Mouse (Mus musculus) naive thymus-derived CD4-positive, alpha-beta T cell, adult 2 months (primary cell): ENCODE measurements around the gene Opn1sw.
"Not testable (repeated sequence)": the region's sequence is repeated elsewhere in the genome, so short reads cannot be mapped to it uniquely, and the experiment has no call there.

Experiments used
- DNase-seq: peaks from one replicate; pipeline ENCODE4 v3.0.0-alpha.2; 2011; ENCODE audit warnings: low read depth

The Opn1sw gene

DNA sequence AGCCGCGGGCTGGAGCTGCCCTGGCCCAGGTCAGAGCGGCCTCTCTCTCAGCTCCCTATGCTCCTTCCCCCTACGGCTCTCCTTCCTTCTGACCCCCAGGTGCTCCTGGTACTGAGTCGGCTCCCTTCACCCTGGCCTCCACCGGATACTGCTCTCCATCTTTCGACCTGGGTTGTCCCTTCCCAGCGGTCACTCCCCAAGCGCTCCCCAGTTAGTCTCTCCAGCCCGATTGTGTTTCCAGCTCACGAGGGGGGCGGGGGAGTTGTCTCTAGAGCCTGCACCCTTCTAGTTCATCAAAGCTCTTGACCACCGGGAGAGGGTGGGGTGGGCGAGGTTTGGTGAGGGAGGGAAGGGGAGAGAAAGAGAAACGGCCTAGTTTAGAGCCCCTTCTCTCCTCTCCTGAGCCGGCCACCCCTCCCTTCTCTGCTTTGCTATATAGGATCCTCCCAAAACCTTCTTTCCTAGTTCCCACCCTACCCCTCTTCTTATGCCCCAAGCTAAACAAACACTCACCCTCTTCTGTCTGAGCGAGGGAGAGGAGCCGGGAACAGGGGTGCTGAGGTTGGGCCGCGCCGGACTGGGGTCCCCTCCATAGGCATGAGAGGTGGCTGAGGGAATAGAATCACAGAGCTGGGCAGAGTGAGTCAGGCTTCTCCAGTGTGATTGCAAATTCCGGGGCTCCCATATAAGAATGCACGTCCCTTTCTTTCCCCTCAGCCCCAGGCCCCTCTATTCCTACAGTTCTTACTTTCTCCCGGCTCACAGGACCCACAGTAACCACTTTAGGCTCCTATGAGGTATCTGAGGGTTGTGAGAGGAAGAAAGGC lies 8.7 kb upstream of the Opn1sw start:
- no peak for DNase-seq

DNA sequence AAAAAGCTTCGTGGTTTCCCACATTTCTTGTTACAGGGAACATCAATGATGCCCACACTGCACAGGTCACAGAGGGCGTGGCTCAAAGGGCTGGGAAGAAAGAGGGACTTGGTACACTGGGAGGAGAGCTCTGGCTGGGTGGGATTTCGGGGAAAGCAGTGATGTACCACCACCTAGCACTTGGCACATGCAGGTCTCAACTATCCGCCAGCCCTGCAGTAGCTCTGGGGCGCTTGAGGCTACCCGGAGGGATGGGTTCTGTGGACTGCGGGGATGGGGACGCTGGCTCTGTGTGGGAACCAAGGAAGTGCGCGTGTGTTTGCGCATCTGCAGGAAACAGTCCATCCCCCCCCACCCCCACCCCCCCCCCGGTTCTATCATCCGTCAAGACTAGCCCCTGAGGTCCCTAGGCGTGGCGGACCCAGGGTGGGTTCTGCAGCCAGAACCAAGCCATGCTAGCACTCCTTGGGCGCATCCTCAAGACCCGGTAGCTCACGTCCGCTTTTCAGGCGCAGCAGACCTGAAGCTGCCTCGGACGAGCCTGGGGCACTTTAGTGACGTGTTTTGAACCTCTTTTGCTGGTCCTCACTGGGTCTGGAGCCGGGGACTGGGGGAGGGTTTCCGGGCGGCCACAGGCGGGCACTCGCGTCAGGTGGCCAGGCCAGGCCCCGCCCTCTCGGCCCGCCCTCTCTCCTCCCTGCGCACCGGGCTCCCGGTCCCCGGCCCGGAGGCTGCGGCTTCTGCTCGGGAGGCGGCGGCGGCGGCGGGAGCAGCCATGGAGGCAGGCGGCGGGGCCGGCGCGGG lies 7.8 kb upstream of the Opn1sw start, which contains the start of gene Ccdc136:
Ccdc136 (plus strand) TSS at position 400 of the 804 bp plus-strand sequence.
- peak; percentile 37 for DNase-seq

DNA sequence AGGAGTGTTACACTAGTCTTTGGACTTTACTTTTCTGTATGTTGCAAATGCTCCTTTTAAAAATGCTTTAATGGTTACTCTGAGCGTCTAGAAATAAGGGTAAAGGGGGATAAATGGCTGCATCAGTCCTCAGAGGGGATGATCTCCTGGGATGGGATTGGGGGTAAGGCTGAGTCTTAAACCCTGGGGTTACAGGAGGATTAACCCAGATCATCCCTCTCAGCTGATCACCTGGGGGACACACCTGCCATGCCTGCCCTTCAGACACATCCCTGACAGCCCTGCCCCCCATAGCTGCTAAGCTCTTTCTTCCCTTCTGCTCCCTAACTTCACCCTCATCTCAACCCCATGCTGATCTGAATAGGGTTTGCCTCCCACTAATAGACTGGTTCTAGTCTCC lies 6.0 kb upstream of the Opn1sw start:
- DNase-seq: no peak

DNA sequence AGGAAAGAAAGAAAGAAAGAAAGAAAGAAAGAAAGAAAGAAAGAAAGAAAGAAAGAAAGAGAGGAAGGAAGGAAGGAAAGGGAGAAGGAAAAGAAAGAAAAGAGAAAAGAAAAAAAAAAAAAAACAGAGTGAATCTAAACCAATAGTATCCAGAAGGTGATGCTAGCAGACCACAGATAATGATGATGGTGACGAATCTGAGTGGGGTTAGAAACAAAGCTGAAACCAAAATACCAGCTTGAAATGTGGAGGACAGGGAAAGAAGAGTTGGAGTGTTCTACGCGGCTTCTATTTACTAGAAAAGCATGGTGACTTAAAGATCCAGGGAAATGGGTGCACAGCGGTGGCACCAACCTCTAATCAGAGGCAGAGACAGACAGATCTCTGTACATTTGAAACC lies 3.5 kb upstream of the Opn1sw start:
- DNase-seq: no peak

DNA sequence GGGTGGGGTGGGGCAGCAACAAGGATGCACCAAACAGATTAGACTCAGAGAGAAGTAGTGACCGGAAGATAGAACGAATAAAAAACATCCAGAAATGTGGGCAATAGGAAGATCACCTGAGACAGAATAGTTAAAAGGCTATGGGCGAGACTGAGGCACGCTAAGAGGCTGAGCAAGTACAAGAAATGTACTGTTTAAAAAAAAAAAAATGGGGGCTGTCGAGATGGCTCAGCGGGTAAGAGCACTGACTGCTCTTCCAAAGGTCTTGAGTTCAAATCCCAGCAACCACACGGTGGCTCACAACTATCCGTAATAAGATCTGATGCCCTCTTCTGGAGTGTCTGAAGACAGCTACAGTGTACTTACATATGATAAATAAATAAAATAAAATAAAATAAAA lies 3.0 kb upstream of the Opn1sw start:
- DNase-seq: not testable (repeated sequence)

DNA sequence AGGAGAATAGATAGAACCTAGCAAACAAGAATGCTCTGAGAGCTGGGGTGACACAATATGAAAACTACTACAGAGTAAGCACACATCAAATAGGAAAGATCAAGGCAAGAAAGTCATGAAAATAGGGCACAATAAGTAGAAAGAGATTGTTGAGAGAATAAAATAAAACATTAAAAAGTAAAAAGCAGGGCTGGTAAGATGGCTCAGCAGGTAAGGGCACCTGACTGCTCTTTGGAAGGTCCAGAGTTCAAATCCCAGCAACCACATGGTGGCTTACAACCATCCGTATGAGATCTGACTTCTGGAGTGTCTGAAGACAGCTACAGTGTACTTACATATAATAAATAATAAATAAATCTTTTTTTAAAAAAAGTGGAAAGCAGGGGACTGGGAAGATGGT lies 2.2 kb upstream of the Opn1sw start:
- DNase-seq: not testable (repeated sequence)

DNA sequence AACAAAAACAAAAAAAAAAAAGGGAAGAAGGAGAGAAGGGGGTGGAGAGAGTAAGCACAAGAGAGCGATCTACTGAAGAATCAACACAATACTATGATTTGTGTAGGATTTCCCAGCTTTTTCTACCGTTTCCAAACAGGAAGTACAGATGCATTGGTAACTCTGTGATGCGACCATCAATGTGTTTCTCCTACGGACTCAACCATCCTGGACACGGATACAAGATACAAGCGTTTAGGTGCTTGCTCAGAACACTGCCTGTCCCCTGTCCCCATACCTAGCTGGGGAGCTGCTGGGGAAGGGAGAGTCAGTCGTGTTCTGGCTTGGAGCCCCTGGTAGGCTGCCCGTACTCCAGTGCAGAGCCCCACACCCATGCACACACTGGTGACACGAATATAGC lies 1.2 kb upstream of the Opn1sw start:
- no peak for DNase-seq

DNA sequence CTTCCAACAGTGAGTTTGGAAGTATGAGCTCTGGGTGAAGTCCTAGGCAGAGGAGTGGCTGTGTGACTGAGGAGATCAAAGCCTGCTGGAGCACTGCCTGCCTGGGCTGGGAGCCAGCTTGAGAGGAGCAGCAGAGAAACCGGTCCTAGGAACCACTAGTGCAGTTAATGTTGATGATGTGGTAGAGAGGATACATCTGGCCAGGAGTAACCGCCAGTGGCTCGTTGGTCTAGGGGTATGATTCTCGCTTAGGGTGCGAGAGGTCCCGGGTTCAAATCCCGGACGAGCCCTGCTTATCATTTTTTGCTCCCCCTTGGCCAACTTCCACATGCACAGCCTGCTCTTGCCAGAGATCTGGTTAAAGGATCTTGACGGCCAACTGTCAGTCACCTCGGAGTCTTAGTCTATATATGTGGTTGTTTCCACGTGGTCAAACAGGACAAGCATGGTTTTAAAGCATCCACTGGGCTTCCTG lies 375 bp upstream of the Opn1sw start:
- no peak for DNase-seq

DNA sequence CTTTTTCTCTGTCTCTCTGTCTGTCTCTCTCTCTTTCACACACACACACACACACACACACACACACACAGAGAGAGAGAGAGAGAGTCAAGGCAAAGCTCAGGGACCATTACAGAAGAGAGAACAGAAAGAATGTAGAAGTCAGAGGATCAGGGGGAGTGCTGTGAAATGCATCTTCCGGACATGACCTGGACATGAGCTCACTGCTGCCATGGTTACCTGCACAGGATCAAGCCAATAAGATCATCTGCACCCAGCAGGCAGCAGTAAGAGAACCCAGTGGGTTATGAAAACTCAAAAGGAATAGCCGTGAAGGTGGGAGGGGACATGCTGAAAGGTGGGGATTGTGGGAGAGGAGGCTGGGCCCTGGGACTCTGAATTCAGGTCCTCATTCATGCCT lies 5.8 kb downstream of the Opn1sw start:
- no peak for DNase-seq

DNA sequence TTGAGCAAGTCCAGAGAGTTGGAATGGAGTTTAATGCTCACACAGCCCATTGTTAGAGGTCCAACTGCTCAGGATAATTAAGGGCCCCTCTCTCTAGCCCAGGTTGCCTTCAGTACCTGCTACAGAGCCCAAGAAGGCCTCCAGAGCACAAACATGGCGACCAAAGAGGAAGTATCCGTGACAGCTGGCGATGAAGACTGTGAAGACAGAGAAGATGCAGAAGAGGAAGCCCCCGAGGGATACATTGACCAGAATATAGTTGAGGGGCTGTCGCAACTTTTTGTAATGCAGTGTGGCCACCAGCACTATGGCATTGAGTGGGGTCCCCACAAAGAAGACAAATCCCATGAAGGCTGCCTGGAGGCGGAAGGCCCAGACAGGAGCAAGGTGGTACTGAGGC lies 8.3 kb downstream of the Opn1sw start:
- DNase-seq: no peak

DNA sequence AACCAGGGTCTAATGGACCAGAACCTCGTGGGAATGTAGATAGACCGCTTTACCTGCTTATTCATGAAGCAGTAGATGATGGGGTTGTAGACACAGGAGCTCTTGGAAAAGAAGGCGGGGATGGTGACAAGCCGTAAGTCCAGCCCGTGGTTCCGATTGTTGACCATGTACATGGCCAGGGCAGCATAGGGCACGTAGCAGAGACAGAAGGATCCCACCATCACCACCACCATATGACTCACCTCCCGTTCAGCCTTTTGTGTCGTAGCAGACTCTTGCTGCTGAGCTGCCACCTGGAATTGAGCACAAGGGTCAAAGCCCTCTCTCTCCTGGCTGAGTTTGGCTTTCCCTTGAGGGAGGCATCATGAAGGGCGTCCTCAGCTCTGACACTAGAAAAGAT lies 9.6 kb downstream of the Opn1sw start:
- no peak for DNase-seq

DNA sequence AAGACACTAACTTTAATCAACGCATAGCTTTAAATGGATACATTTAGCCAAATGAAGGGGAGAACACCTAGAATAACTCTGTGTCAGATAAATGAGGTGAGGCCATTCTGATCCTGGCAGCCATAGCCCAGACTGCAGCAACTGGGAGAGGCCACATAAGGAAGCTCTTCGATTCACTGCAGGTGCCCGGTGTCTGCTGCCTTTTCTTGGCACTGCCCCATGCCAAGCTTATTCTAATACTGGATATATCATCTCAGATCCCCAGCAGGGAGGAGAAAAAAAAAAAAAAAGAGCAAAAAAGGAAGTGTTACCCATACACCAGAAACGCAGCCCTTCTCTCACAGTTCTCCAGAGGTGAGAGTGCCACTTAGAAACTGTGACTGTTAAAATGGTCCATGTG lies 10.9 kb downstream of the Opn1sw start:
- no peak for DNase-seq

DNA sequence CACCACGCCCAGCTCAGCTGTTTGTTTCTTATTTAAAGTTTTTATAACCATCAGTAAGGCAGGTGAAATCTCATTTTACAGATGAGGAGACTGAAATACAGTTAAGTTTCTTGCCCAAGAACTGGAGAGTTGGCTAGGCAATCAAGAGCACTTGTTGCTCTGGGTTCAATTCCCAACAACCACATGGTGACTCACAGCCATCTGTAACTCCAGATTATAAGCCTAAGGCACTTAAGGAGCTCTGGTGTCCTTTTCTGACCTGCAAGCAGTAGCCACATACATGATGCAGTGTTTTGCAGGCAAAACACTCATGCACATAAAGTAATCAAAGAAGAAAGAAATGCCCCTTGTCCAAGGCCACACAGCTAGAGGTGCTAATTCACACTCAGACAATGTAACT lies 23.0 kb downstream of the Opn1sw start:
- no peak for DNase-seq

DNA sequence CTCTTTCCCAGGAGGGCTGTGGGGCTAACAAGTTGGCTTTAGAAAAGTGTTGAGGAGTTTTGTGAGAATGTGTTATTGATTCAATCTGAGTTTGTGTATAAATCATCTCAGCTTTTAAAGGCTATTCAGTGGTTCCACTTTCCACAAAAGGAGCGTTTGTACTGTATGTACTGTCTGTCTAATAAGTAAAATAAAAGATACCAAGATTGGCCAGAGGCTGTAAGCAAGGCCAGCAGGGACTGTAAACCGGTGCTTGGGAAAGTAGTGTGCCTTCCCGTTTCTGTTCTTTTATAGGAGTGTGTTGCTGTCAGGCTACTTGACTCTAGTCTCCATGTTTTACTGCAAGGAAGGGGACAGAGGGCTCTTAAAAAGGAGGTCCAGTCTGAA lies 25.1 kb downstream of the Opn1sw start:
- DNase-seq: no peak

DNA sequence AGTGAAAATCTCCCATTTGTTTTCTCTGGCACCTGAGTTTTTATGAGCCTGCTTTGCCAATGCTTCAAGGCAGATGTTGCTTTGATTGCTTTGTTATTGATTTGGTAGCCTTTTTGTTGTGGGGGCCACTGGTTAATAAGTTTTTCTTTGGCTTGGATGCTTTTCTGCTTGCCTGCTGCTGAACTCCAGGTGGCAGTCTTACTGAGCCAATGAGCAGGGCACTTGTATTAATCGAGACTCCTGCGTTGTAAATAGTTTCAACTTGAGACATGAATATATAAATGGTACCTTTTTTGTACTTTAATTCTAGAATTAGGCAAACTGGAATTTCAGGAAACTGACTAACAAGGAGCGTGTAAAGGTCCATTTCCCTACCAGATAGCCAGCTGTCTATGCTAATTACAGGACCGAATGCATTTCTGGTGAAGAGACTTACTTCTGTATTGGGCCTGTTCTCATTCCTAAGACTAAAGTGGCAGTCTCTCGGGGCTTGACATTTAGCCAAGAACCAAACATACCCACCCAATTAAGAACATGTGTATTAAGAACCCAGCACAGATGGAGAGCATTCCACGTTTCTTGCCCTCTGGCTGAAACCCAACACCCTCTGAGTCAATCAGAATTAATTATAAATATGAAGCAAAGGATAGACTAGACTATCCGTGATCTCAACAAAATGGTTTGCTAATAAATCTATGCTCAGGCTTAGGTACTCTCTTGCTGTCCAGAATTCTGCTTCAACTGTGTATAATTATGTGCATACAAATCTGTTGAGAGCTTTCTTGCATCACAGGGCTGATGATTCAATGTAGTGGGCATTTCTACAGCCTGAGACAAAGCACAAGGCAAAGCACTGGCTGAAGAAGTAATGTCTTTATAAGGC lies 25.8 kb downstream of the Opn1sw start:
- DNase-seq: no peak

DNA sequence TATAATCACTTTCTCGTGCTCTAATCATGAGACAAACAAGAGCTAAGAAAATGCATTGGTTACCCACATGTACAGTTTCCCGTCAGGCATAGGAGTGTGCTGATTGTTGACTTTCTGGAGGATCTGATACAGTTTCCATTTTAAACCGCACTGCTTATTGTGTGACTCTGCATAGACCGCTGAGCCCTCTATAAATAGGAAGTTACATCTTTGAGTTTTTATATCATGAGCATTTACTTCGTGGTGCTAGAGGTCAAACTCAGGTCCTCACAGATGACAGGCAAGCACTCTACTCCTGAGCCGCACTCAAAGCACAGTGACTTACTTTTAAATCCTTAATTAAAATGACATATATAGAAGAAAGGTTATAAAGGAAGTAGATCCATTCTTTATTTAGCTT lies 28.1 kb downstream of the Opn1sw start:
- DNase-seq: no peak

DNA sequence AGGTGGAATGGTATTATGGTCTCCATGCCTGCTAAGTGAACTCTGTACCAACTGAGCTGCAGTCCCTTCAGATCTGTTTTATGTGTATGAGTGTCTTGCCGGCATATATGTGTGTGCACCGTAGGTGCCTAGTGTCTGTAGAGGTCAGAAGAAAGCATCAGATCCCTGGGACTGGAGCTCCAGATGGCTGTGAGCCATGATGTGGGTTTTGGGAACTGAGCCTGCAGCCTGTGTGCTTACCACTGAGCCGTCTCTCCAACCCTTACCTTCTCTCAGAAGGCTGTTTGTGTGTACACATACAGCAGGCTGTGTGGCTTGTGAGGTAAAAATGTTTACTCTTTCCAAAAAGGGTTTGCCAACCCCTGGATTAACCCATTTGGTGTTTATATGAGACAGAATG lies 28.9 kb downstream of the Opn1sw start:
- DNase-seq: no peak

DNA sequence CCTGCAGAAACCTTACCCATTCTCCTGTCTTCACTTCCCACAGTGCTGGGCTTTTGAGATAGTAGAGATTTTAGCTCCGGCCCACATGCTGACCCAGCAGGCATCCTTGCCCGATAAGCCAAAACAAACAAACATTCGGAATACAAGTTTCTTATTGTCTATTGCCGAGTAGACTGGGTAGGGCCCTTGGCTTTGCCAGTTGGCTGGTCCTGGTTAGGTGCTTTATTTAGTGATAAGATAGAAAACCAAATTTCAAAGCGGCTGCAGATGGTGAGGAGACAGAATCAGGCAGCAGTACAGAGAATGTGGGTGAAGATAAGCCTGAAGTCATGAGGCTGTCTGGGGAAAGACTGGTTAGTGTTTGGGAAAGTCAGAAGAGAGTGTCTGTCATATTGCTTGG lies 35.5 kb downstream of the Opn1sw start:
- no peak for DNase-seq

DNA sequence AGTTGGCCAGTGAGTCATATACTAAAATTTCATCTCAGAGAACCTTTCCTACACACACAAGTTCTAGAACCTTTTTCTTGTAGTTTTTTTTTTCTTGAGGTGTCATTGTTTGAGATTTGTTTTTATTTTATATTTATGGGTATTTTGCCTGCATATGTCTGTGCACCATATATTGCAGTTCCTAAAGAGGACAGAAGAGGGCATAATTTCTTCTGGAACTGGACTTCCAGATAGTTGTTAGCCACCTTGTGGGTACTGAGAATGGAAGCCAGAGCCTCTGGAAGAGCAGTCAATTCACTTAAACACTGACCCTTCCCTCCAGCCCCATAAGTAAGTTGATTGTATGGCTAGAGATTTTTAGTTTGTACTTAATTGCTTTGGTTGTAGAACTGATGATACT lies 36.7 kb downstream of the Opn1sw start:
- DNase-seq: peak; percentile 67

DNA sequence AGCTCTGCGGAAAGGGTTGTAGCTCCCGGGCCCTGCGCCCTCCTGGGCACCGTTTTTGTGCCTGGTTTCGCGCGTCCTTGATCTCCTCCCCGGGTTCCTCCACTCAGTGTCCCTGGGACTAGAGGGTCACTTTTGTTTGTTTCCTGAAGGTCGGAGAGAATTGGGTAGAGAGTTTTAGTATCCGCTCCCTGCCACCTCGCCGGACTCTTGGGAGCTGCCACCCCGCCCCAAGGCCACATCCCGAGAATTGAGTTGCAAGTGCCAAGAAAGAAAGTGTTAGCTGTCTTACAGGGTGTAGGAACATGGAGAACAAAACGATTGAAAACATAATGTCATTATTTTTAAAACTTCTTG lies 39.9 kb downstream of the Opn1sw start:
- DNase-seq: no peak

DNA sequence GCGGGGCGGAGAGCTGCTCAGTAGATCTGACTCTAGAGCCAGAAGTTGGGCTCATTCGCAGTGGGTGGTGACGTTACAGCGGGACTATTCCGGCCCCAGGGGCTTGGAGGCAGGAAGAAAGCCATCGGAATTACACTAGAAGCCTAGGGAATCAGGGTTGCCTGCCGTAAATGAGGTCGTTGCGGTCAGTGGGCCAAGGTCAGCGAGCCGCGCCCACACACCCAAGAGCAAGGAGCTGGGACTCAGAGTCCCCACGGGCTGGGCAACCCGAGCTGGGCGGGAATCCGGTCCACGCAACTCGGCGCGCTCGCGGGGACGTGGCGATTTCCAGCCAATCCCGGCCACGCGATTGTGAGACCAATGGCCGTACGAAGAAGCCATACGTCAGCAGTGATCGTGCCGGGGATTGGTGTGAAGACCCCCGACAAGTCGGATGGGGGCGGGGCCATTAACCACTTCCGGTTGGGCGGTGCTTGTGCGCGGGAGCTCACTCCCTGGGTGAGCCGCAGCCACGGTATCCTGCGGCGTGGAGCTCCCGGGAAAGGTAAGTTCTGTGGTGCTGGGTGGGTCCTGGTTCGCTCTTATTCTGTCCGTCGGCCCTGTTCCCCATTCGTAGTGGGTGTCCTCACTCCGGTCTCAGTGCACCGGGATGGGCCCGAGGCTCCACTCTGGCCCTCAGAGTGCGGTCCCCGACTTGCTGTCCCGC lies 40.5 kb downstream of the Opn1sw start, which contains the start of gene Calu:
Calu (plus strand) TSS at position 405 of the 706 bp plus-strand sequence.
- peak; percentile 98 for DNase-seq

DNA sequence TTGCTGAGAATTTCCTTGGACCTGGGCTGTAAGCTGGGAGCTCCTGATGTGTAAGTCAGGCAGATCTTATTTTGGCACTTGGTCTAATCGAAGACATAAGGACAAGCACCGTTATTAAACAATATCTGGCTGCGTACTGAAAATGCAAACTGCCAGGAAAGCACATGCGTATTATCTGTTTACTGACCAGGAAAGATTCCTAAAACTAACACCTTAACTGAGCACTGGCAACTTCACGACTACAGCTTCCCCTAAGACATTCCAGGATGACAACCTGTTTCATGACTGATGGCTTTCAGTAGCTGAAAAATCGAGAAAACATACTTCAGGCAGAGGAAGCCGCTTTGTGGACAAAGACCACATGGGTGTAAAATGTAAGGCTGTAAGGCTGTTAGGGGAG lies 41.1 kb downstream of the Opn1sw start:
- DNase-seq: no peak
